Mouse (Mus musculus) kidney, embryonic 16.5 days (tissue): ENCODE measurements around the gene Akap13. TPM values are rescaled to one million over a fixed set of nuclear protein-coding genes. Genes with fewer than 3 reads are reported as not detected.
A peak's percentile ranks its signal among the peaks of the same experiment; 100 is the strongest.
"Not testable (repeated sequence)": the region's sequence is repeated elsewhere in the genome, so short reads cannot be mapped to it uniquely, and the experiment has no call there.

Source experiments
- ATAC-seq: fragments of 200-750 bp; cut with Nextera tagmentation; 2 replicates; pipeline ENCODE4 v1.8.0; 2017; ENCODE audit warnings: moderate TSS enrichment; ENCODE audit not compliant: low FRiP score, low TSS enrichment
- H3K27ac ChIP-seq: fragments of 300-500 bp; sonication (generic); 2 replicates; pipeline ENCODE4 v1.5.1; 2014; ENCODE audit warnings: low read length
- H3K27me3 ChIP-seq: fragments of 300-500 bp; sonication (generic); 2 replicates; pipeline ENCODE4 v1.6.1; 2014; ENCODE audit warnings: low read length, control low read depth, mixed read lengths; ENCODE audit not compliant: insufficient read depth
- H3K36me3 ChIP-seq: fragments of 300-500 bp; sonication (generic); 2 replicates; pipeline ENCODE4 v1.6.1; 2014; ENCODE audit warnings: low read length, control low read depth, mixed read lengths; ENCODE audit not compliant: insufficient read depth
- H3K4me1 ChIP-seq: fragments of 300-500 bp; sonication (generic); 2 replicates; pipeline ENCODE4 v1.6.1; 2014; ENCODE audit warnings: low read length, control low read depth, mixed read lengths; ENCODE audit not compliant: insufficient read depth
- H3K4me2 ChIP-seq: fragments of 300-500 bp; sonication (generic); replicated peaks from 2 replicates; pipeline ENCODE4 v1.6.1; 2014; ENCODE audit warnings: low read depth, low read length
- H3K4me3 ChIP-seq: fragments of 300-500 bp; sonication (generic); 2 replicates; pipeline ENCODE4 v1.5.1; 2014; ENCODE audit warnings: mild to moderate bottlenecking, low read length
- H3K9ac ChIP-seq: fragments of 300-500 bp; sonication (generic); replicated peaks from 2 replicates; pipeline ENCODE4 v1.6.1; 2014; ENCODE audit warnings: low read length
- H3K9me3 ChIP-seq: fragments of 300-500 bp; sonication (generic); 2 replicates; pipeline ENCODE4 v1.6.1; 2016; ENCODE audit warnings: low read length, control low read depth
- WGBS: fragments of 180-500 bp; shearing (Covaris S2); extraction: QIAGEN DNeasy Blood & Tissue Kit; methylation state at CpG from one replicate; pipeline ENCODE4 v1.1.7; 2014; 5-methylcytosine and 5-hydroxymethylcytosine counted together
- polyA plus RNA-seq: library from polyadenylated mRNA; unstranded; fragments of >200 nt; fragmentation: Nextera tagmentation; extraction: Ambion mirVana; gene quantifications from 2 replicates; pipeline ENCODE4 v1.2.1, GENCODE M21; 2015

Akap13 gene
- polyA plus RNA-seq, 1 experiment from 2014 or later, result 35.2 TPM

- H3K27ac ChIP-seq, H3K27me3 ChIP-seq, ATAC-seq, H3K4me2 ChIP-seq, H3K4me3 ChIP-seq, H3K9me3 ChIP-seq, H3K4me1 ChIP-seq, H3K9ac ChIP-seq: not testable (repeated sequence)
- 80% methylated on average over 1 of the region's 5 CpGs for WGBS
- H3K36me3 ChIP-seq, result peaks cover 22% of the 10 kb centered on the region
Observed at GRCm38 (mm10) chr7:75767080-75767769, 311.9 kb downstream of the Akap13 start.

- H3K27me3 ChIP-seq, result no peaks in the 10 kb centered on the region
- no peak for ATAC-seq
- H3K9ac ChIP-seq, result no peak overlapping the region
- H3K4me1 ChIP-seq, result no peaks in the 10 kb centered on the region
- H3K4me3 ChIP-seq, result no peak overlapping the region
- peaks cover 22% of the 10 kb centered on the region for H3K36me3 ChIP-seq
- H3K9me3 ChIP-seq, result no peaks in the 10 kb centered on the region
- no peak overlapping the region for H3K4me2 ChIP-seq
- 88% methylated on average over 2 of the region's 2 CpGs for whole genome bisulfite sequencing
- no peak overlapping the region for H3K27ac ChIP-seq
Observed at GRCm38 (mm10) chr7:75768169-75768568, 312.8 kb downstream of the Akap13 start.

GRCm38 (mm10) chr7:75769909-75770308 is 314.6 kb downstream of the Akap13 start:
- Histone ChIP-seq H3K36me3 (peaks cover 22% of the 10 kb centered on the region), H3K9ac (no peak overlapping the region), H3K4me2 (no peak overlapping the region), H3K27me3 (no peaks in the 10 kb centered on the region), H3K27ac (no peak overlapping the region), H3K9me3 (no peaks in the 10 kb centered on the region), H3K4me3 (no peak overlapping the region), H3K4me1 (no peaks in the 10 kb centered on the region)
- WGBS, result 85% methylated on average over 9 of the region's 9 CpGs
- no peak for ATAC-seq

DNA sequence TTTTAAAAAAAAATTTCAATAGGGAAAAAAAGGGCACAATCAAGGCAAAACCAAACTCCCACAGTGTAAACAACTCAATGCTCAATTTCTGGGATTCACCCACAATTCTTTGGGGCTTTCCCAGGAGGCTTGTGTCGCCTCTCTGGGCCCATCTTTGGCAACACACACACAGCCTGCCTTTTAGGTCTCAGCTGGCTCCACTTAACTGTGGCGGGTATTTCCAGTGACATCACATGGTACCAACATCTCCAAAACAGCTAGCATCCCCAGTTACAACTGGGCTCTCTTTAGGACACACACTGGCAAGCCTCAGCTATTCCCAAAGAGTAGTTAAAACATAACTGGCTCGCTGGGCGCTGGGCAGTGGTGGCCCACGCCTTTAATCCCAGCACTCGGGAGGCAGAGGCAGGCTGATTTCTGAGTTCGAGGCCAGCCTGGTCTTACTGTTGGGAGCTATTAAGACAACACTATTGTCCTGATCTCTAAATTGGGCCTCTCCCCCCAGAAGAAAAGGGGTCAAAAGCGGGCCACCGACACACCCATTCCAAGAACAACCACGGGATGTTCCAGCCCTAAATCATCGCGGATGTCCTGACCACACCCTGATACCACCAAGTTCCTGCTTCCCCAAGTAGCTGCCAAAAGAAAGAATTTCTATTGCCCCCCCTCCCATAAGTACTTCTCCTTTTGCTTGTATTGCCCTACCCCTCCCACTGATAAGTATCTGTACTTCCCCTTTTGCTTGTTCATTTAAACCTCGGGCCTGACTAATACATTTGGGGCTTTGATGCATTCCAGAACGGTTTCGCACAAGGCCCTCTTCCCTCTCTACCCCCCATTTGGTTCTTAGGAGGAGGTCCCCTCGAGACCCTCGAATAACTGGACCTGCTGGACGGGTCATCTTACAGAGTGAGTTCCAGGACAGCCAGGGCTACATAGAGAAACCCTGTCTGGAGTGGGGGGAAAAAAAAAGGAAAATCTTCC is 319.1 kb downstream of the Akap13 start:
- peaks cover 51% of the 10 kb centered on the region for H3K36me3 ChIP-seq
- H3K27ac ChIP-seq, H3K4me3 ChIP-seq, H3K9ac ChIP-seq, H3K4me1 ChIP-seq, H3K27me3 ChIP-seq, ATAC-seq, H3K9me3 ChIP-seq, H3K4me2 ChIP-seq: not testable (repeated sequence)
- 90% methylated on average over 18 of the region's 18 CpGs for WGBS

- WGBS, result 90% methylated on average over 2 of the region's 2 CpGs
- Histone ChIP-seq H3K9me3 (no peaks in the 10 kb centered on the region), H3K4me1 (peaks cover 11% of the 10 kb centered on the region), H3K9ac (no peak overlapping the region), H3K27me3 (no peaks in the 10 kb centered on the region), H3K36me3 (peaks cover 33% of the 10 kb centered on the region), H3K4me3 (no peak overlapping the region), H3K27ac (no peak overlapping the region), H3K4me2 (no peak overlapping the region)
- ATAC-seq, result no peak
Observed at GRCm38 (mm10) chr7:75778053-75778452, 322.7 kb downstream of the Akap13 start.

DNA sequence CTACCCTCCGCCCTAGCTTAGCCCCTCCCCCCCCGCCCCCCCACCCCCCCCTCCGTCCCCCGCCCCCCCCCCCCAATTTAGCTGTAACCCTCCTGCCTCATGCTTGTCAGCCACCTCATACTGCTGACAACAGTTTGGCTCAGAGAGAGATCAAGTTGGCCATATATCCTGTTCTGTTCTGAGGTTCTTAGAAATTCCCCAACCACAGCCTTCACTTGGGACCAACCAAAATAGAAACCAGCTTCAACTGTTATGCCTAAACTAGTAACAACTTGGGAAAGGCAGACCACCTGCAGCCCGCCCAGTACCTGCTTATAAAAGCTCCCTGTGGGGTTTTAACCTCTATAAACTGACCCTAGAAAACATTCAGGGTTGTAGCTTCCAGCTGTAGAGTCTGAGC is 325.5 kb downstream of the Akap13 start:
- peaks cover 26% of the 10 kb centered on the region for H3K36me3 ChIP-seq
- no peak for ATAC-seq
- no peak overlapping the region for H3K27ac ChIP-seq
- no peaks in the 10 kb centered on the region for H3K9me3 ChIP-seq
- no peaks in the 10 kb centered on the region for H3K27me3 ChIP-seq
- WGBS, result 13% methylated on average over 3 of the region's 5 CpGs
- H3K4me1 ChIP-seq, result peaks cover 11% of the 10 kb centered on the region
- peak overlapping the region; percentile 59 for H3K4me2 ChIP-seq
- H3K9ac ChIP-seq, result no peak overlapping the region
- peak overlapping the region; percentile 67 for H3K4me3 ChIP-seq

DNA sequence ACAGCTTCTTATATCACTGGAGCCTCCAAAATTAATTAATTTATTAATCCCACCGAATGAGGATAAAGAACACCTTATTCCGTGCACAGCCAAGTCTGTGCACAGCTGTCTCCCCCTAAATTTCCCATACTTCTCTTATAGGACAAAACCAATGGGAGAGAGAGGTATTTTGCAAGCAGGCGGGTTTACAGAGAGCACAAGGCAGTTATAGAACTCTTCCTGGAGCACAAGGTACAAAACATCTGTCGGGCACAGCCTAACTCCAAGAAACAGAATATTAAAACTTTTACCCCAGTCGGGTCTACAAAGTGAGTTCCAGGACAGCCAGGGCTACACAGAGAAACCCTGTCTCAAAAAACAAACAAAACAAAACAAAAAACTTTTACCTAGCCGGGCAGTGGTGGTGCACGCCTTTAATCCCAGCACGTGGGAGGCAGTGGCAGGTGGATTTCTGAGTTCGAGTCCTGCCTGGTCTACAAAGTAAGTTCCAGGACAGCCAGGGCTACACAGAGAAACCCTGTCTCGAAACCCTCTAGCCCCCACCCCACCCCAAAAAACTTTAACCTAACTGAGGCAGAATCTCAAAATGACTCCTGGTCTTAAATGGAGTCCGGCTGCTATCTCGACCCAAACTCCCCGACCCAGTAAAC is 326.1 kb downstream of the Akap13 start:
- no peak overlapping the region for H3K27ac ChIP-seq
- peak overlapping the region; percentile 72 for H3K9ac ChIP-seq
- no peaks in the 10 kb centered on the region for H3K9me3 ChIP-seq
- no peaks in the 10 kb centered on the region for H3K27me3 ChIP-seq
- H3K4me2 ChIP-seq, result peak overlapping the region; percentile 59
- peak overlapping the region; percentile 67 for H3K4me3 ChIP-seq
- ATAC-seq, result peak; percentile 10
- WGBS, result 1% methylated on average over 13 of the region's 13 CpGs
- peaks cover 20% of the 10 kb centered on the region for H3K36me3 ChIP-seq
- H3K4me1 ChIP-seq, result peaks cover 12% of the 10 kb centered on the region

GRCm38 (mm10) chr7:75781948-75782722 is 326.8 kb downstream of the Akap13 start:
- H3K9ac ChIP-seq, result peak overlapping the region; percentile 72
- H3K27ac ChIP-seq, result no peak overlapping the region
- no peaks in the 10 kb centered on the region for H3K9me3 ChIP-seq
- no peaks in the 10 kb centered on the region for H3K27me3 ChIP-seq
- peak overlapping the region; percentile 67 for H3K4me3 ChIP-seq
- ATAC-seq, result peak; percentile 95
- H3K4me1 ChIP-seq, result peaks cover 15% of the 10 kb centered on the region
- H3K36me3 ChIP-seq, result peaks cover 13% of the 10 kb centered on the region
- WGBS, result 11% methylated on average over 36 of the region's 36 CpGs
- peak overlapping the region; percentile 59 for H3K4me2 ChIP-seq

- peaks cover 9% of the 10 kb centered on the region for H3K36me3 ChIP-seq
- H3K4me2 ChIP-seq, result peak overlapping the region; percentile 59; the same call in 1 of the 2 replicates
- H3K9me3 ChIP-seq, result no peaks in the 10 kb centered on the region
- H3K4me1 ChIP-seq, result peaks cover 19% of the 10 kb centered on the region
- no peak for ATAC-seq
- 60% methylated on average over 3 of the region's 3 CpGs for WGBS
- no peaks in the 10 kb centered on the region for H3K27me3 ChIP-seq
- H3K27ac ChIP-seq, result no peak overlapping the region
- H3K4me3 ChIP-seq, result no peak overlapping the region
- no peak overlapping the region for H3K9ac ChIP-seq
Observed at GRCm38 (mm10) chr7:75782723-75783011, 327.3 kb downstream of the Akap13 start.
